ENCODE assay signal across 19 mouse cellular contexts in the genomic region with DNA sequence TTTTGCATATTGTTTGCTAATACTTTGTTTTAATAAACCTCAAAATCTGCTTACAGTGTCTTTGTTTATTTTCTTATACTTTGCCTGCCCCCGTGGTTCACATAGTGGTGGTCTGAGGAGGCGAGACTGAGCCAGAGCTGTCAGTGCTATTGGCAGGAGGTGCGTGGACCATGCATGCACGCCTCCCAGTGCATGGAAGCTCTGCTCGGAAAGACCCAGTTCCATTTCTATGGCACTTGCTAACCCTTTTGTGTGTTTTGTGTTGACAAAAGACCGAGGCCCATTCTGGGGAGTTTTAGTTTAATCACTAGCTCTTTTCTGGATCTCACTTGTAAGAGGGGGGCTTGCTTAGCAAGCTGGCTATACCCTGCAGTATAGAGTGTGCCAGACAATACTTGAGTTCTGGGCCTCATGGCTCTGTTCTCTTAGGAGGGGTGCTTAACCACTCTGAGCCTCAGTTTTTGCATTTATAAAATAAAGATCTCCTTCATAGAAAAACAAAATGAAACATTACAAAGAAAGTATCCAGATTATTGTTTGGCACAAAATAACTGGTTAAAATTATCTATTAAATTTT. TPM values are rescaled to one million over a fixed set of nuclear protein-coding genes. Genes with fewer than 3 reads are reported as not detected.
DNase-seq lines count a peak whose midpoint lies in the region; ATAC-seq lines count a peak whose summit lies in the region.
"Had no signal": no experiment of that assay in that cellular context is flagged by ENCODE, and none has a peak within 500 bp of the region (broad histone marks: within the 10 kb centered on the region; RNA-seq: fewer than 3 reads in every experiment).

No protein-coding gene starts in this region.

- no peak overlapping the region for H3K4me2 ChIP-seq in heart, embryonic 11.5 days
- H3K4me2 ChIP-seq in lung, embryonic 16.5 days (ENCODE audit: low read depth, low read length) = no peak overlapping the region
- H3K4me2 ChIP-seq in forebrain, embryonic 16.5 days (ENCODE audit: low read length) = no peak overlapping the region
- H3K4me2 ChIP-seq: heart, embryonic 15.5 days; hindbrain, embryonic 13.5 days had no signal

- no peak overlapping the region for H3K27ac ChIP-seq in heart, embryonic 11.5 days (ENCODE audit: low read depth, low read length)
- H3K27ac ChIP-seq in lung, embryonic 16.5 days (ENCODE audit: low read length) = no peak overlapping the region
- H3K27ac ChIP-seq in forebrain, embryonic 16.5 days (ENCODE audit: low read length) = no peak overlapping the region
- H3K27ac ChIP-seq: embryonic facial prominence, embryonic 10.5 days; heart, embryonic 15.5 days; hindbrain, embryonic 13.5 days had no signal

- peak; percentile 43 for DNase-seq in heart, adult 11 months
- DNase-seq in lung, adult 18-20 months = no peak
- peak; percentile 34 for DNase-seq in testis, postnatal 10 days (ENCODE audit: low spot score)
- DNase-seq in testis, postnatal 14 days (ENCODE audit: low spot score) = no peak
- DNase-seq in retina, postnatal 1 day = no peak
- DNase-seq: adrenal gland, adult 2 months; adrenal gland, postnatal 25 days; cerebellum, adult 2 months; cerebellum, postnatal 10 days; gastrocnemius, postnatal 14 days; heart, postnatal 14 days; kidney, adult 11 months had no signal

- no peaks in the 10 kb centered on the region for H3K9me3 ChIP-seq in heart, embryonic 11.5 days (replicated peaks; ENCODE audit: control insufficient read depth, low read length)
- H3K9me3 ChIP-seq in lung, embryonic 16.5 days (ENCODE audit: control insufficient read depth, low read length) = no peaks in the 10 kb centered on the region
- no peaks in the 10 kb centered on the region for H3K9me3 ChIP-seq in forebrain, embryonic 16.5 days (ENCODE audit: control insufficient read depth, low read length)
- H3K9me3 ChIP-seq: embryonic facial prominence, embryonic 10.5 days; heart, embryonic 15.5 days; hindbrain, embryonic 13.5 days had no signal

- ATAC-seq in heart, embryonic 11.5 days (replicated peaks; ENCODE audit: insufficient number of reproducible peaks, low FRiP score, low TSS enrichment) = no peak
- peak; percentile 49; the same call in 1 of the 2 replicates for ATAC-seq in lung, embryonic 16.5 days (ENCODE audit: low read depth)
- peak; percentile 79 for ATAC-seq in forebrain, embryonic 16.5 days

- no peaks in the 10 kb centered on the region for H3K4me1 ChIP-seq in heart, embryonic 11.5 days (ENCODE audit: control insufficient read depth, insufficient read depth, low read length)
- H3K4me1 ChIP-seq in lung, embryonic 16.5 days (replicated peaks; ENCODE audit: control insufficient read depth, insufficient read depth, low read length) = peaks cover 19% of the 10 kb centered on the region
- peaks cover 7% of the 10 kb centered on the region; the same call in 1 of the 2 replicates for H3K4me1 ChIP-seq in forebrain, embryonic 16.5 days (replicated peaks; ENCODE audit: control insufficient read depth, insufficient read depth, low read length)
- H3K4me1 ChIP-seq: embryonic facial prominence, embryonic 10.5 days; hindbrain, embryonic 13.5 days had no signal

- 79% methylated on average over 6 of the region's 6 CpGs for WGBS in heart, embryonic 11.5 days (ENCODE audit: insufficient replicate concordance)
- WGBS in lung, embryonic 16.5 days = 52% methylated on average over 6 of the region's 6 CpGs
- WGBS in forebrain, embryonic 16.5 days = 17% methylated on average over 6 of the region's 6 CpGs

- H3K4me3 ChIP-seq in heart, embryonic 11.5 days (ENCODE audit: low read depth, low read length) = no peak overlapping the region
- H3K4me3 ChIP-seq in lung, embryonic 16.5 days (ENCODE audit: low read length) = no peak overlapping the region
- H3K4me3 ChIP-seq in forebrain, embryonic 16.5 days (replicated peaks; ENCODE audit: low read length) = no peak overlapping the region
- H3K4me3 ChIP-seq: embryonic facial prominence, embryonic 10.5 days; heart, embryonic 15.5 days; hindbrain, embryonic 13.5 days had no signal

- no peaks in the 10 kb centered on the region for H3K27me3 ChIP-seq in heart, embryonic 11.5 days (ENCODE audit: control insufficient read depth, insufficient read depth, low read length)
- H3K27me3 ChIP-seq in lung, embryonic 16.5 days (ENCODE audit: control insufficient read depth, insufficient read depth, low read depth, low read length) = no peaks in the 10 kb centered on the region
- H3K27me3 ChIP-seq in forebrain, embryonic 16.5 days (replicated peaks; ENCODE audit: control insufficient read depth, insufficient read depth, low read length) = no peaks in the 10 kb centered on the region
- H3K27me3 ChIP-seq: CH12.LX; heart, embryonic 15.5 days; hindbrain, embryonic 13.5 days had no signal

- peaks cover 7% of the 10 kb centered on the region; the same call in 1 of the 2 replicates for H3K36me3 ChIP-seq in heart, embryonic 11.5 days (ENCODE audit: control insufficient read depth, insufficient read depth, low read length)
- peaks cover 16% of the 10 kb centered on the region for H3K36me3 ChIP-seq in lung, embryonic 16.5 days (ENCODE audit: control insufficient read depth, insufficient read depth, low read length)
- H3K36me3 ChIP-seq in forebrain, embryonic 16.5 days (ENCODE audit: control insufficient read depth, insufficient read depth) = peaks cover 14% of the 10 kb centered on the region

- no peak overlapping the region for H3K9ac ChIP-seq in heart, embryonic 11.5 days (ENCODE audit: low read depth, low read length)
- no peak overlapping the region for H3K9ac ChIP-seq in lung, embryonic 16.5 days (ENCODE audit: low read length)
- H3K9ac ChIP-seq in forebrain, embryonic 16.5 days (replicated peaks; ENCODE audit: low read depth, low read length) = no peak overlapping the region
- H3K9ac ChIP-seq: heart, embryonic 15.5 days; hindbrain, embryonic 13.5 days had no signal

RNA-seq across cellular contexts. Expression of a gene that starts 11.2 kb away (rescaled TPM):
- polyA plus RNA-seq in heart, embryonic 11.5 days (2014; fragmentation: Nextera tagmentation; extraction: Ambion mirVana) = 0.84 and 0.89 TPM in 2 replicates
- 2.2 and 2.4 TPM in 2 replicates for polyA plus RNA-seq in lung, embryonic 16.5 days (2015; fragmentation: Nextera tagmentation; extraction: Ambion mirVana)
- polyA plus RNA-seq in forebrain, embryonic 16.5 days (2015; fragmentation: Nextera tagmentation; extraction: Ambion mirVana) = 0.99 and 1.1 TPM in 2 replicates
- polyA plus RNA-seq: adrenal gland, adult 2 months; heart, embryonic 15.5 days had no signal

RNA-seq across cellular contexts. Expression of a gene that starts 39.6 kb away (rescaled TPM):
- polyA plus RNA-seq in heart, embryonic 11.5 days (2014; fragmentation: Nextera tagmentation; extraction: Ambion mirVana) = 25.7 and 26.3 TPM in 2 replicates
- polyA plus RNA-seq in lung, embryonic 16.5 days (2015; fragmentation: Nextera tagmentation; extraction: Ambion mirVana) = 33.5 and 34.8 TPM in 2 replicates
- polyA plus RNA-seq in forebrain, embryonic 16.5 days (2015; fragmentation: Nextera tagmentation; extraction: Ambion mirVana) = 32.9 and 37.6 TPM in 2 replicates

Comparison
In these comparisons a context has a peak if more than half of its experiments do, and no peak if none do; other contexts are left out.
1. DNase-seq: peak in heart, adult 11 months (single experiment) and testis, postnatal 10 days (single experiment); none in lung, adult 18-20 months (0 of 2), testis, postnatal 14 days (single experiment) and retina, postnatal 1 day (single experiment).